Mouse (Mus musculus) fibroblast of lung, adult 2 months (primary cell): ENCODE data around the gene Adcy7.

Experiments used
- DNase-seq: peaks from one replicate; pipeline ENCODE4 v3.0.0-alpha.2; 2011; ENCODE audit warnings: low read depth

Gene Adcy7

GRCm38 (mm10) chr8:88330816-88331215, 58.6 kb downstream of the Adcy7 start:
- no peak for DNase-seq

GRCm38 (mm10) chr8:88334384-88334783, 62.2 kb downstream of the Adcy7 start:
- no peak for DNase-seq

GRCm38 (mm10) chr8:88334975-88335374, 62.8 kb downstream of the Adcy7 start:
- DNase-seq, result no peak

- DNase-seq, result no peak
Measured at GRCm38 (mm10) chr8:88339221-88339620, 67.0 kb downstream of the Adcy7 start.

- DNase-seq, result no peak
Measured at GRCm38 (mm10) chr8:88339887-88340695, 67.9 kb downstream of the Adcy7 start.

- no peak for DNase-seq
Measured at GRCm38 (mm10) chr8:88342026-88342425, 69.8 kb downstream of the Adcy7 start.

GRCm38 (mm10) chr8:88349046-88349445, 76.8 kb downstream of the Adcy7 start:
- no peak for DNase-seq

GRCm38 (mm10) chr8:88357226-88357933, 85.2 kb downstream of the Adcy7 start:
- DNase-seq, result peak; percentile 81

- no peak for DNase-seq
Measured at GRCm38 (mm10) chr8:88357946-88358345, 85.7 kb downstream of the Adcy7 start.

GRCm38 (mm10) chr8:88359959-88360358, 87.8 kb downstream of the Adcy7 start:
- DNase-seq, result no peak

- no peak for DNase-seq
Measured at GRCm38 (mm10) chr8:88361044-88361707, 89.0 kb downstream of the Adcy7 start.

GRCm38 (mm10) chr8:88361708-88362428, 89.7 kb downstream of the Adcy7 start, which contains the start of gene Brd7:
Brd7 (minus strand) TSS chr8:88362194.
- no peak for DNase-seq

GRCm38 (mm10) chr8:88362446-88363150, 90.4 kb downstream of the Adcy7 start:
- no peak for DNase-seq

- DNase-seq, result no peak
Measured at GRCm38 (mm10) chr8:88369221-88369620, 97.0 kb downstream of the Adcy7 start.

GRCm38 (mm10) chr8:88369805-88370204, 97.6 kb downstream of the Adcy7 start:
- DNase-seq, result no peak

GRCm38 (mm10) chr8:88371522-88371921, 99.3 kb downstream of the Adcy7 start:
- no peak for DNase-seq

GRCm38 (mm10) chr8:88376836-88377582, 104.8 kb downstream of the Adcy7 start:
- DNase-seq, result no peak
